Mouse (Mus musculus): ENCODE data around the gene Inafm1.

- TF ChIP-seq CTCF (IDR thresholded peaks at IDR 0.05; ENCODE audit: low read depth, low read length) (no peak), GATA1 (IDR thresholded peaks at IDR 0.05; ENCODE audit: borderline replicate concordance, low read length) (no peak), POLR2AphosphoS5 (IDR thresholded peaks at IDR 0.05; ENCODE audit: insufficient replicate concordance, low read depth, low read length) (no peak)
These were observed 22.7 kb upstream of the Inafm1 start for GRCm38 (mm10) chr7:16296146-16296545.

Measured in G1E (cell line).